Comparison of ENCODE assay signal across 8 mouse cellular contexts in genomic region chr7:143174633-143175032, GRCm38 (mm10).
A peak's percentile ranks its signal among the peaks of the same experiment; 100 is the strongest.
DNase-seq lines count a peak whose midpoint lies in the region; ATAC-seq lines count a peak whose summit lies in the region.
"Had no signal": no experiment of that assay in that cellular context is flagged by ENCODE, and none has a peak within 500 bp of the region (broad histone marks: within the 10 kb centered on the region; RNA-seq: fewer than 3 reads in every experiment).

No protein-coding gene starts in this region.

- WGBS in heart, embryonic 10.5 days: 67% methylated on average over 6 of the region's 6 CpGs
- 29% methylated on average over 6 of the region's 6 CpGs for WGBS in hindbrain, embryonic 12.5 days
- WGBS in midbrain, embryonic 14.5 days: 22% methylated on average over 6 of the region's 6 CpGs

- no peak; the same call in 1 of the 2 replicates for ATAC-seq in hindbrain, embryonic 12.5 days (ENCODE audit: low FRiP score)
- no peak for ATAC-seq in midbrain, embryonic 14.5 days (ENCODE audit: low FRiP score, low TSS enrichment)

- no peak overlapping the region for H3K9ac ChIP-seq in hindbrain, embryonic 12.5 days
- H3K9ac ChIP-seq in midbrain, embryonic 14.5 days (replicated peaks; ENCODE audit: low read length): no peak overlapping the region

- H3K4me3 ChIP-seq in heart, embryonic 10.5 days: no peak overlapping the region
- H3K4me3 ChIP-seq in hindbrain, embryonic 12.5 days: no peak overlapping the region
- H3K4me3 ChIP-seq in midbrain, embryonic 14.5 days (replicated peaks; ENCODE audit: low read depth, low read length): no peak overlapping the region

- peaks cover 15% of the 10 kb centered on the region; the same call in 1 of the 2 replicates for H3K27me3 ChIP-seq in heart, embryonic 10.5 days (ENCODE audit: insufficient read depth, poor library complexity, severe bottlenecking)
- no peaks in the 10 kb centered on the region for H3K27me3 ChIP-seq in hindbrain, embryonic 12.5 days
- H3K27me3 ChIP-seq in midbrain, embryonic 14.5 days (ENCODE audit: control insufficient read depth, insufficient read depth, low read length): no peaks in the 10 kb centered on the region

- no peaks in the 10 kb centered on the region for H3K9me3 ChIP-seq in heart, embryonic 10.5 days
- no peaks in the 10 kb centered on the region for H3K9me3 ChIP-seq in hindbrain, embryonic 12.5 days (replicated peaks)
- no peaks in the 10 kb centered on the region for H3K9me3 ChIP-seq in midbrain, embryonic 14.5 days (ENCODE audit: control insufficient read depth, low read length)

- H3K27ac ChIP-seq in heart, embryonic 10.5 days: peak overlapping the region; percentile 37; the same call in 1 of the 2 replicates
- peak overlapping the region; percentile 36; the same call in 1 of the 2 replicates for H3K27ac ChIP-seq in hindbrain, embryonic 12.5 days
- no peak overlapping the region for H3K27ac ChIP-seq in midbrain, embryonic 14.5 days (replicated peaks; ENCODE audit: low read depth, low read length)

- no peak for DNase-seq in heart, embryonic 10.5 days (ENCODE audit: low spot score)
- DNase-seq in heart, adult 8-10 months (ENCODE audit: low spot score): no peak
- peak; percentile 7 for DNase-seq in lung, postnatal 10 days
- no peak for DNase-seq in lung, adult 18-20 months
- DNase-seq in midbrain, embryonic 14.5 days: peak; percentile 14
- no peak for DNase-seq in thymus, postnatal 36 days
- DNase-seq: kidney, adult 11 months had no signal

- H3K4me2 ChIP-seq in hindbrain, embryonic 12.5 days (replicated peaks): no peak overlapping the region
- H3K4me2 ChIP-seq in midbrain, embryonic 14.5 days (ENCODE audit: low read length): no peak overlapping the region

- no peaks in the 10 kb centered on the region for H3K36me3 ChIP-seq in heart, embryonic 10.5 days
- H3K36me3 ChIP-seq in hindbrain, embryonic 12.5 days: no peaks in the 10 kb centered on the region
- no peaks in the 10 kb centered on the region for H3K36me3 ChIP-seq in midbrain, embryonic 14.5 days (ENCODE audit: control insufficient read depth, insufficient read depth, low read length)

- H3K4me1 ChIP-seq in heart, embryonic 10.5 days: peaks cover 30% of the 10 kb centered on the region
- peaks cover 15% of the 10 kb centered on the region for H3K4me1 ChIP-seq in hindbrain, embryonic 12.5 days
- peaks cover 8% of the 10 kb centered on the region for H3K4me1 ChIP-seq in midbrain, embryonic 14.5 days (ENCODE audit: control insufficient read depth, insufficient read depth, low read length)

Comparison
In these comparisons a context has a peak if more than half of its experiments do, and no peak if none do; other contexts are left out.
1. DNase-seq: peak in lung, postnatal 10 days (single experiment) and midbrain, embryonic 14.5 days (single experiment); none in heart, embryonic 10.5 days (single experiment), heart, adult 8-10 months (single experiment), lung, adult 18-20 months (0 of 2) and thymus, postnatal 36 days (0 of 2).